Mouse (Mus musculus): ENCODE data around the gene Spata5.
"Not testable (repeated sequence)": the region's sequence is repeated elsewhere in the genome, so short reads cannot be mapped to it uniquely, and the experiment has no call there.

Gene Spata5

GRCm38 (mm10) chr3:37584576-37584975, 164.9 kb downstream of the Spata5 start:
- no peak for DNase-seq

GRCm38 (mm10) chr3:37585967-37586730, 166.5 kb downstream of the Spata5 start:
- peak; percentile 14 for DNase-seq

- DNase-seq = no peak
These were observed 167.3 kb downstream of the Spata5 start for GRCm38 (mm10) chr3:37586731-37587578.

- no peak for DNase-seq
These were observed 176.0 kb downstream of the Spata5 start for GRCm38 (mm10) chr3:37595721-37596120.

- DNase-seq = no peak
These were observed 176.8 kb downstream of the Spata5 start for GRCm38 (mm10) chr3:37596519-37596918.

GRCm38 (mm10) chr3:37597200-37597599, 177.5 kb downstream of the Spata5 start:
- DNase-seq = no peak

- not testable (repeated sequence) for DNase-seq
These were observed 179.9 kb downstream of the Spata5 start for GRCm38 (mm10) chr3:37599641-37600040.

GRCm38 (mm10) chr3:37602356-37602755, 182.7 kb downstream of the Spata5 start:
- DNase-seq = no peak

- DNase-seq = no peak
These were observed 183.2 kb downstream of the Spata5 start for GRCm38 (mm10) chr3:37602890-37603289.

- no peak for DNase-seq
These were observed 183.8 kb downstream of the Spata5 start for GRCm38 (mm10) chr3:37603541-37603940.

GRCm38 (mm10) chr3:37604976-37605875, 185.5 kb downstream of the Spata5 start:
- no peak for DNase-seq

GRCm38 (mm10) chr3:37605876-37606238, 186.2 kb downstream of the Spata5 start:
- DNase-seq = no peak

- no peak for DNase-seq
These were observed 189.2 kb downstream of the Spata5 start for GRCm38 (mm10) chr3:37608926-37609325.

GRCm38 (mm10) chr3:37610670-37611069, 191.0 kb downstream of the Spata5 start:
- no peak for DNase-seq

- no peak for DNase-seq
These were observed 194.0 kb downstream of the Spata5 start for GRCm38 (mm10) chr3:37613722-37614121.

- DNase-seq = no peak
These were observed 195.4 kb downstream of the Spata5 start for GRCm38 (mm10) chr3:37614878-37615650.

- no peak for DNase-seq
These were observed 197.2 kb downstream of the Spata5 start for GRCm38 (mm10) chr3:37616586-37617547.
